Mouse (Mus musculus): ENCODE measurements around the gene Calcrl.

The Calcrl gene

GRCm38 (mm10) chr2:84425138-84425537 lies at the start of gene Calcrl:
Calcrl (minus strand) TSS chr2:84425411.
- no peak for DNase-seq

- DNase-seq, result no peak
Measured at GRCm38 (mm10) chr2:84474651-84475050, 49.4 kb upstream of the Calcrl start.

GRCm38 (mm10) chr2:84473941-84474530 lies 48.8 kb upstream of the Calcrl start:
- no peak for DNase-seq

- DNase-seq, result no peak
Measured at GRCm38 (mm10) chr2:84467391-84467790, 42.2 kb upstream of the Calcrl start.

GRCm38 (mm10) chr2:84464956-84465355 lies 39.7 kb upstream of the Calcrl start:
- no peak for DNase-seq

GRCm38 (mm10) chr2:84462411-84462810 lies 37.2 kb upstream of the Calcrl start:
- DNase-seq, result no peak

GRCm38 (mm10) chr2:84459651-84460177 lies 34.5 kb upstream of the Calcrl start:
- DNase-seq, result no peak

GRCm38 (mm10) chr2:84457221-84457620 lies 32.0 kb upstream of the Calcrl start:
- no peak for DNase-seq

GRCm38 (mm10) chr2:84455236-84455799 lies 30.1 kb upstream of the Calcrl start:
- peak; percentile 7 for DNase-seq

GRCm38 (mm10) chr2:84454551-84455235 lies 29.5 kb upstream of the Calcrl start:
- no peak for DNase-seq

GRCm38 (mm10) chr2:84454051-84454450 lies 28.8 kb upstream of the Calcrl start:
- DNase-seq, result no peak

GRCm38 (mm10) chr2:84445499-84445898 lies 20.3 kb upstream of the Calcrl start:
- DNase-seq, result no peak

- DNase-seq, result no peak
Measured at GRCm38 (mm10) chr2:84441940-84442339, 16.7 kb upstream of the Calcrl start.

GRCm38 (mm10) chr2:84429724-84430123 lies 4.5 kb upstream of the Calcrl start:
- DNase-seq, result no peak

- no peak for DNase-seq
Measured at GRCm38 (mm10) chr2:84428836-84429235, 3.6 kb upstream of the Calcrl start.

GRCm38 (mm10) chr2:84426531-84426930 lies 1.3 kb upstream of the Calcrl start:
- DNase-seq, result no peak

GRCm38 (mm10) chr2:84416501-84416900 lies 8.7 kb downstream of the Calcrl start:
- DNase-seq, result no peak

- DNase-seq, result no peak
Measured at GRCm38 (mm10) chr2:84409796-84410592, 15.2 kb downstream of the Calcrl start.

- no peak for DNase-seq
Measured at GRCm38 (mm10) chr2:84404834-84405233, 20.4 kb downstream of the Calcrl start.

GRCm38 (mm10) chr2:84402713-84403112 lies 22.5 kb downstream of the Calcrl start:
- DNase-seq, result no peak

GRCm38 (mm10) chr2:84396557-84396956 lies 28.7 kb downstream of the Calcrl start:
- no peak for DNase-seq

- DNase-seq, result no peak
Measured at GRCm38 (mm10) chr2:84393236-84393635, 32.0 kb downstream of the Calcrl start.

GRCm38 (mm10) chr2:84389075-84389474 lies 36.1 kb downstream of the Calcrl start:
- no peak for DNase-seq
